Mouse (Mus musculus): Measurements from ENCODE around the gene Rad51b.

DNA sequence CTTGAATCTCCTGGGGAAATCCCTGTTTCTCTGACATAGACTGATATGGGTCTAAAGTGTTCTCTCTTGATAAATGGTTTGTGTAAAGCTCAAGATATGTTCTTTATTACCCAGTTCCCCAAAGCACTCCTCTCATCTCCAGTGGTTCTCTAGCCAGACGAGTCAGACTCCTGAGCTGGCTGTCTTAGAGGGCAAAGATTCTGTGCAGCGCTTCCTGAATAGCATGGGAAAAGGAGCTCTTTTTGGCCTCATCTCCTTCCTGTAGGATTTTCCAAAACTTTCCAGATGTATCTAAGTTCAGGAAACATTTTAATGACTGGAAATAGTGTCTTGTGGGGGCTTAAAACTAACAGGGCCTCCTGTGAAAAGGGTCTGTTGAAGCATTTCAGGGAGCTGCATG, 483.7 kb downstream of the Rad51b start:
- no peak for TF ChIP-seq CTCF (IDR thresholded peaks at IDR 0.05; ENCODE audit: low read depth, low read length)
- no peak for TF ChIP-seq TAL1 (conservative IDR thresholded peaks at IDR 0.05; ENCODE audit: low read depth, low read length)
- TF ChIP-seq GATA1 (IDR thresholded peaks at IDR 0.05; ENCODE audit: borderline replicate concordance, low read length): no peak
